Mouse (Mus musculus): ENCODE results near the gene Alkbh6.

DNA sequence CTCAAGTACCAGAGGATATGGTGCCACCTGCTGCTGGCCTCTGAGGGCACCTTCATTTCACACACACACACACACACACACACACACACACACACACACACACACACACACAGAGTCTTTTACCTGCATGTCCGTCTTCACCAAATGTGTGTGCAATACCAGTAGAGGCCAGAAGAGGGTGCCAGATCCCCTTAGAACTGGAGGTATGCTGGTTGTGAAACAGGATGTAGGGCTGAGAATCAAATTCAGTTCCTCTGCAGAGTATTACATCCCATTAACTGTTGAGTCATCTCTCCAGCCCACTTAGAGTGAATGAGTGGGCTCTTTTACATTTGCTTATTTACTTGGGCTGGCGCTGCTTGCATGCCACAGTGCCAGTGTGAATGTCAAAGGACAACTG lies 16.8 kb downstream of the Alkbh6 start:
- TF ChIP-seq CTCF (IDR thresholded peaks at IDR 0.05; ENCODE audit: insufficient read depth, low read length) = peak; percentile 17; the same call in 1 of the 2 replicates
- no peak for TF ChIP-seq POLR2A (IDR thresholded peaks at IDR 0.05; ENCODE audit: borderline replicate concordance, extremely low read depth, low read depth, low read length)
